Mouse (Mus musculus) small intestine, adult 2 months (tissue): Measurements from ENCODE around the gene Nasp.

Experiments used
- CTCF ChIP-seq: fragments of 200-500 bp; IDR thresholded peaks from 2 replicates; pipeline ENCODE4 v1.5.1; 2012; ENCODE audit warnings: low read depth, mild to moderate bottlenecking, control low read depth, inconsistent platforms, low read length, moderate library complexity, mixed read lengths; ENCODE audit not compliant: insufficient replicate concordance, insufficient read length; ENCODE audit errors: extremely low read depth
- POLR2A ChIP-seq: fragments of 200-500 bp; IDR thresholded peaks from 2 replicates; pipeline ENCODE4 v1.6.1; 2012; ENCODE audit warnings: low read depth, mild to moderate bottlenecking, control low read depth, inconsistent platforms, low read length, moderate library complexity

DNA sequence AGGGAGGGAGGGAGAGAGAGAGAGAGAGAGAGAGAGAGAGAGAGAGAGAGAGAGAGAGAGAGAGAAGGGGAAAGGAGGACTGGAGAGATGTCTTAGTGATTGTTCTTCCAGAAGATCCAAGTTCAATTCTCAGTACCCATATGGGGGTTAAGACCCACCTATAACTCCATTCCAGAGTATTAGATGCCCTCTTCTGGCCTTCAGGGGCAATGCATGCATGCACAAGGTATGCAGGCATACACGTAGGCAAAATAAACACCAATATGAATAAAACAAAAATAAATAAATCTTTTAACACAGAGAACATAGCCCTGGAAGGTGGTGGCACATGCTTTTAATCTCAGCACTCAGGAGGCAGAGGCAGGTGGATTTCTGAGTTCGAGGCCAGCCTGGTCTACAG, 41.5 kb upstream of the Nasp start:
- TF ChIP-seq POLR2A, result no peak
- no peak for TF ChIP-seq CTCF
